Mouse (Mus musculus): ENCODE data around the gene Cdca8.

GRCm38 (mm10) chr4:124971094-124971493, 32.0 kb upstream of the Cdca8 start:
- TF ChIP-seq EP300 (optimal IDR thresholded peaks at IDR 0.05), result no peak
- no peak for TF ChIP-seq CTCF (IDR thresholded peaks at IDR 0.05; ENCODE audit: low read depth)

All from stomach, postnatal 0 days (tissue).